Mouse (Mus musculus) gastrocnemius, postnatal 14 days (tissue): Measurements from ENCODE around the gene Dpysl5. TPM values are rescaled to one million over a fixed set of nuclear protein-coding genes. Genes with fewer than 3 reads are reported as not detected.
"Not testable (repeated sequence)": the region's sequence is repeated elsewhere in the genome, so short reads cannot be mapped to it uniquely, and the experiment has no call there.

Source experiments
- DNase-seq: peaks from one replicate; pipeline ENCODE4 v3.0.0; 2021; ENCODE audit warnings: mixed read lengths
- intact Hi-C: fragments of 180-260 bp; cut with DNase I; formaldehyde crosslinking; loops from one replicate; pipeline ENCODE4 v1.15.1; 2025; ENCODE audit warnings: low total_unique reads
- total RNA-seq, 2 experiments: library from RNA; stranded (reverse); gene quantifications; 2 replicates each; pipeline ENCODE4 v1.2.3; 2021

Dpysl5 gene
- total RNA-seq, 2 experiments from 2014 or later: 1.6 to 2.0 TPM

- intact Hi-C loops: no loop called here
- no peak for DNase-seq
Measured at GRCm38 (mm10) chr5:30700361-30701000, 10.9 kb upstream of the Dpysl5 start.

GRCm38 (mm10) chr5:30701373-30701772 lies 10.0 kb upstream of the Dpysl5 start:
- intact Hi-C loops, DNase-seq: not testable (repeated sequence)

- intact Hi-C loops: no loop called here
- no peak for DNase-seq
Measured at GRCm38 (mm10) chr5:30701866-30702265, 9.5 kb upstream of the Dpysl5 start.

- intact Hi-C loops: loop anchor here (2.0 to 5.0 kb wide), 2 partner anchors 65 to 87 kb away; no protein-coding TSS in a partner anchor
- peak; percentile 59 for DNase-seq
Measured at GRCm38 (mm10) chr5:30709744-30710383, 1.5 kb upstream of the Dpysl5 start.

DNA sequence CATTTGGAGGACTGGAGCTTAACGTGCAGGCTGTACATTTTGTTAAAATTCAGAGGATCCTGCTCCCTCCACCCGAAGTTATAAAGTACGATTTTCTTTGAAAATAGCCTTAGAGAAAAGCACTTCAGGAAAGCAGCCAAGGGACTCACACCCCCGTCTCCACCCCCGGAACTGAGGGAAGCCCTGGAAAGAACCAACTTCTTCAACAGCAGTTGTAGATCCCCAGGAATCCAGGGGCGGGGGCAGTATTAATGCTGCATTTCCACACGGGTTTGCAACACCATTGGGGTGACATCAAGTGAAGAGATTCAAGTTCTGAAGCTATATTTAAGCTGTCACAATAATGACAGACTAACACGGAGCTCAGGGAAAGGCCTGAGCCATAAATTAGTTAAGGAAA lies 878 bp upstream of the Dpysl5 start:
- intact Hi-C loops: no loop called here
- DNase-seq: no peak

- no peak for DNase-seq
- intact Hi-C loops: no loop called here
Measured at GRCm38 (mm10) chr5:30712002-30712390, 632 bp downstream of the Dpysl5 start.

GRCm38 (mm10) chr5:30712441-30713298 lies 1.3 kb downstream of the Dpysl5 start:
- DNase-seq: peak; percentile 15
- intact Hi-C loops: no loop called here

DNA sequence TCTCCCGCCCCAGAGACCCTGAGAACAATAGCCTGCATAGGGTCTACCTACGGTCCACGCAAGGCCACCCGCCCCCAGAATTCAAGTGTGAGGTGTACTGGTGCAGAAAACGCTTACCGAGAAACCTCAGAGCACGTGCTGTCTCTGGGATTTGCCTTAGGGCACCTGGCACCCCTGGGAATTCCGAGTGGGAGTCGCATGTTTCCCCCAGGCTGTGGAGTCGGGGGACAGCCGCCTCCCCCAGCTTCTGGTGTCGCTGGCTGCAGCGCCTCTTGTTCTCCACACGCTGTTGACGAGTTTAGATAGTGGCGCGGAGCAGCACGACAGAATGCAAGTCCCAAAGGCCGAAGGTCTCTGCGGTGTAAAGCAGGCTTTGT lies 1.9 kb downstream of the Dpysl5 start:
- intact Hi-C loops: no loop called here
- no peak for DNase-seq

DNA sequence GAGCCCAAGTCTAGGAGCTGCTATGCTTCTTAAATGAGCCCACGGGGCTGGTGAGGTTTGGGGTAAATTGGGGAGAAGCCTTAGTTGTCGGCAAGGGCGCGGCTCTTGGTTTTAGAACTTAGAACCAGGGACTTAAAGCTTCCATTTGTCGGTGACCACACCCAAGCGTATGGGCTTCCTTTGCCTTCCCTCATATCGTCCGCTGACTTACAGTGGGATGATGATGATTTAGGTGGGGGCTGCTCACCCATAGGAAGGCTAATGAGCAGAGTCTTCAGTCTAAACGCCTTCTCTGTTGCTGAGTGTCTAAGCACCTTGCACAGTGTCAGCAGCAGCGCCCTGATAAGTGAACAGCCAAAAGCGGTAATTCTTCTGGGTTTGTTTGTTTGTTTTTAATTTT lies 2.3 kb downstream of the Dpysl5 start:
- intact Hi-C loops: no loop called here
- no peak for DNase-seq

DNA sequence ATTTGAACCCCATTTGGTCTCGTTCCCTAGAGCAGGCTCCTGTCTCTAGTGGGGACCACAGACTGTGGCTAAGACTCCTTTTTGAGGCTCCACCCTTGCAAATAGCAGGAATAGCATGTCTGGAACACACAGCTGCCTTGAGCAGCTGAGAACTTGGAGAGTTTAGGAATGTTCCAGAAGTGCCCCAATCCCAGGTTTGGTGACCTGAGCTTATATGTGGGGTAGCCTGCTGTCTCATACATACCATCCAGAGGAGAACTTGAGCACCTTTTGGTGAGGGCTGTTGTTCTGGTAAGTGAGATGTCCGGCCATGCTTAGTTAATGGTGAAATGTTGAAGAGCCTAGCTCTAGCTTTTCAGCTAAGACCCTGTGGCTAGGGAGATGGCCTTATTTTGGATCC lies 4.9 kb downstream of the Dpysl5 start:
- intact Hi-C loops: no loop called here
- DNase-seq: no peak

- no peak for DNase-seq
Measured at GRCm38 (mm10) chr5:30717506-30717905, 6.1 kb downstream of the Dpysl5 start.

DNA sequence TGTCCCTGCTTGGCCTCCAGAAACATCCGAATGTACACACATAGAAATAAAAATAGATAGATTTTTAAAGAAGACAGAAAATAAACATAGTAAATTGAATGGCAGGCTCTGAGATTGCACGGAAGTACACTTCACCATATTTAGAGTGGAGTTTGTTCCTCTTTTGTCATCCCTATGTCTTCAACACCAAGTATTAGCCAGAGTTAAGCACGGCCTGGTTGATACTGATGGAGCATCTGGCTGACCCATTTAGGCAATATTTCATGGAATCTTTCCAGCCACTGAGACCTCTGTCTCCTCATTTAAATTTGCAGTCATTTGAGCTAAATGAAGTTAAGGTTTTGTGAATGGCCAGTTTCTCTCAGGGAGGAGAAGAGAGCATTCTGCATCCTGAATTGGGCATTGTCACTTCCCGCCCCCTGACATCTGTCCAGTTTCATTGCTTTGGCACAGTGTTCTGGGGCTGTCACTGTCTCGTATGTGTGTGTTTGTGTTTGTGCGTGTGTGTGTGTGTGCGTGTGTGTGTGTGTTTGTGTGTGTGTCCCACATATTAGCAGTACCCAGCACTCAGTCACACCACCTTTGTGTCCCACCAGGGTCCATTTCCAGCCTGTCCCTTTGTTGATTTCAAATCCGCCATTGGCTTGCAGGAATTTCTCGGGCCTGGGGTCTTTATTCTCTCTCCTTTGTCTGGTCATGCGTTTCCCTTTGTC lies 6.8 kb downstream of the Dpysl5 start:
- intact Hi-C loops: no loop called here

More at GRCm38 (mm10) chr5:30717506-30717905, 6.1 kb downstream of the Dpysl5 start:
- intact Hi-C loops: no loop called here

DNA sequence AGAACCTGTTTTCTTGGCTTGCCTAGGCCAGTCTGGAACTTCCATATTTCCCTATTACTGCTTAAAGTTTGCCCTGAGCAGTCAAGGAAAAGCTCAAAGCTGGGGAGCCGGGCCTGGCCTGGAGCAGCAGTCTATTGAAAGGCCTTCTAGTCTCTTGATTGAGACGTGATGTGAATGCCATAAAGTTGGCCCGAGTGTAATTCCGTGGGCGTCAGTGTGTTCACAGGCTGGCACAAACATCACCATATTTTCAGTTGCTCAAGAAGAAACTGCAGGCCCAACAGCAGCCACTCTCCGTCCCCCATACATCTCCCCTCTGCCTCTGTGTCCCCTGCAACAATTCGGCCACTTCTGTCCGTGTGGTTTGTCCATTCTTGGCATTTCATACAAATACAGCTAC lies 10.6 kb downstream of the Dpysl5 start:
- DNase-seq: no peak
- intact Hi-C loops: no loop called here

More for the DNA sequence above, 6.8 kb downstream of the Dpysl5 start:
- DNase-seq: no peak

GRCm38 (mm10) chr5:30726151-30726693 lies 14.9 kb downstream of the Dpysl5 start:
- DNase-seq: no peak
- intact Hi-C loops: no loop called here

GRCm38 (mm10) chr5:30732511-30732910 lies 21.1 kb downstream of the Dpysl5 start:
- intact Hi-C loops: no loop called here
- no peak for DNase-seq

DNA sequence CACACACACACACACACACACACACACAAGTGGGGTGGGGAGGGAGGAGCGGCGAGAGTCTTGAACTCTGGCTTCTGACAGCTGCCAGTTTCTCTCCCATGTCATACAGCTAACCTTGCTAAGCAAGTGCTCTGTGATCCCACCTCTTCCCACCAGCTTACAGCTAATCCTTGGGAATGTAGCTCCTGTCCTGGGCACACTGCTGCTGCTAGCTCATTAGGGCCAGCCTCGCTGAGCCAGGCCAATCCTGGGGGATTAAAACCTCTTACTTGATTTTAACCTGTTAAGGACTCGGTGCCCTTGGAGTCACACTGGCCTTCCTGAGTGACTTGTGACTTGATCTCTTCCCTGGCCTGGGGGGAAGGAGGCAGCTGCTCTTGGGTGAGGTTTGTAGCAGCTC lies 23.3 kb downstream of the Dpysl5 start:
- DNase-seq: no peak
- intact Hi-C loops: no loop called here

GRCm38 (mm10) chr5:30738127-30738828 lies 26.9 kb downstream of the Dpysl5 start:
- peak; percentile 36 for DNase-seq
- intact Hi-C loops: no loop called here

DNA sequence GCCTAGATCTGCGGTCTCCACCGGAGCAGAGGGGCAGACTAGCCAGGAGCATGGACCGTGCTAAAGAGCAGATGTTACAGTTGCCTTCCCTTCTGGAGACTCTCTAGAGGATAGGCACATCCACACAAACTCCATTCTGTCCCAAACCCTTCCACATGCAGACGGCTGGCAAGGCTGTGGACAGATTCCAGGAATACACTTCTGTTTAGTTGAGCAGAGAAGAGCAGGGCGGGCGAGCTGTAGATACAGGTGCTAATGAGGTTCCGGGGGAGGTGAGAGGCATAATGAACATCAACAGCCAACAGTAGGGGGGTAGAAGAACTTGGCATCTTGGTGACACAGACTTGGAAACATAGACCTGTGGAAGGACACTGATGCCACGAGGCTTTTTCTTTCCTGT lies 28.2 kb downstream of the Dpysl5 start:
- intact Hi-C loops: no loop called here
- DNase-seq: no peak
